8 mouse cellular contexts compared by ENCODE assay signal in the genomic region with DNA sequence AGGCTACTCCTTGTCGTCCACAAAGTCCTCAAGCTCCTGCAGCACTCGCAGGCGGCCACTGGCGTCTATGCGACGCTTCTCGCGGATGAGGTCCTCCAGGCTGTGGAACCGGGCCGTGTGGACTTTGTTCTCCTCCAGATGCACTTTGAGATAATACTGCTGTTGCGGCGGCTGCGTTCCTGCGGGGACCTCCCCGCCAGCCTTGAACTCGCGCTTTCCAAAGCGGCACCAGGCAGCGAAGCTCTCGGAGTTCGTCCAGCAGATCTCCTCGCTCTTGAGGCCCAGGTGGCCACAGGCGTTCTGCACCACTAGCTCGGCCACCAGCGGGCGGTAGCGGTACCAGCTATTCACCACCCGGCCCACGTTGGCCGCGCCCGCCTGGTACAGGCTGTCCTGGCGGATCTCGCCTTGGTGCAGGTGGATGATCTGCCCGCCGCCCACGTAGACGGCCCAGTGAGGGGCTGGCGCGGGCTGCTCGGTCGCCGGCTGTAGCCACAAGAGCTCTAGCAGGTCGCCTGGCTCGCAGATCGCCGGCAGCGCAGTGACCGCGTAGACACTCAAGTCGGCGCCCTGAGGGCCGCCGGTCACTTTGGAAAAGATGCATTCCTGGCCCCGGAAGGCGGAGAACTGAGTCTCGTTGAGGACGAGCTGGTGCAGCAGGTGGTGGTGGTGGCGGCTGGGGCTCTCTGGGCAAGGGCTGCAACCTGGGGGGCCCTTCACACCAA. TPM values are rescaled to one million over a fixed set of nuclear protein-coding genes. Genes with fewer than 3 reads are reported as not detected.
DNase-seq lines count a peak whose midpoint lies in the region; ATAC-seq and TF ChIP-seq lines count a peak whose summit lies in the region.

No protein-coding gene starts in this region.

- peaks cover 47% of the 10 kb centered on the region for H3K27me3 ChIP-seq in megakaryocyte, embryonic 14.5 days (replicated peaks)
- no peaks in the 10 kb centered on the region for H3K27me3 ChIP-seq in forebrain, embryonic 15.5 days
- peaks cover 38% of the 10 kb centered on the region for H3K27me3 ChIP-seq in liver, embryonic 14.5 days (ENCODE audit: control insufficient read depth, insufficient read depth, low read length)
- no peaks in the 10 kb centered on the region for H3K27me3 ChIP-seq in neural tube, embryonic 15.5 days (replicated peaks)

- peak; percentile 79 to 80 for DNase-seq in heart, postnatal 10 days
- peak; percentile 83 to 90 for DNase-seq in kidney, postnatal 4 days
- no peak for DNase-seq in liver, embryonic 14.5 days (ENCODE audit: low read depth in 3 of 3, low spot score in 3 of 3)
- peak; percentile 66 to 75 for DNase-seq in urinary bladder, postnatal 4 days (ENCODE audit: low spot score in 2 of 2)

- peak; percentile 51 for TF ChIP-seq CTCF in liver, embryonic 14.5 days (IDR thresholded peaks at IDR 0.05; ENCODE audit: low read depth)

- peaks cover 29% of the 10 kb centered on the region for H3K9me3 ChIP-seq in megakaryocyte, embryonic 14.5 days
- no peaks in the 10 kb centered on the region for H3K9me3 ChIP-seq in forebrain, embryonic 15.5 days
- H3K9me3 ChIP-seq in liver, embryonic 14.5 days (ENCODE audit: control insufficient read depth, low read length) = no peaks in the 10 kb centered on the region
- no peaks in the 10 kb centered on the region for H3K9me3 ChIP-seq in neural tube, embryonic 15.5 days (replicated peaks)

- no peak for TF ChIP-seq EP300 in liver, embryonic 14.5 days (IDR thresholded peaks at IDR 0.05; ENCODE audit: low read depth)

- peak overlapping the region; percentile 76 for H3K4me2 ChIP-seq in forebrain, embryonic 15.5 days (replicated peaks)
- H3K4me2 ChIP-seq in liver, embryonic 14.5 days (ENCODE audit: low read depth) = peak overlapping the region; percentile 43
- peak overlapping the region; percentile 92 for H3K4me2 ChIP-seq in neural tube, embryonic 15.5 days

- peak overlapping the region; percentile 56 for H3K4me3 ChIP-seq in megakaryocyte, embryonic 14.5 days (replicated peaks)
- H3K4me3 ChIP-seq in forebrain, embryonic 15.5 days = peak overlapping the region; percentile 75
- H3K4me3 ChIP-seq in liver, embryonic 14.5 days (ENCODE audit: insufficient read depth in 1 of 2, low read depth in 2 of 2, low read length in 2 of 2) = peak overlapping the region; percentile 1 to 31; a peak in 3 of 4 replicates
- H3K4me3 ChIP-seq in neural tube, embryonic 15.5 days (replicated peaks) = peak overlapping the region; percentile 78

- peaks cover 29% of the 10 kb centered on the region for H3K4me1 ChIP-seq in megakaryocyte, embryonic 14.5 days
- H3K4me1 ChIP-seq in forebrain, embryonic 15.5 days = peaks cover 39% of the 10 kb centered on the region
- no peaks in the 10 kb centered on the region for H3K4me1 ChIP-seq in liver, embryonic 14.5 days (replicated peaks; ENCODE audit: control insufficient read depth in 2 of 2, insufficient read depth in 2 of 2, low read length in 1 of 2)
- H3K4me1 ChIP-seq in neural tube, embryonic 15.5 days = peaks cover 32% of the 10 kb centered on the region

- peak overlapping the region; percentile 56 for H3K9ac ChIP-seq in forebrain, embryonic 15.5 days (replicated peaks)
- no peak overlapping the region for H3K9ac ChIP-seq in liver, embryonic 14.5 days (replicated peaks)
- peak overlapping the region; percentile 78 for H3K9ac ChIP-seq in neural tube, embryonic 15.5 days (replicated peaks)

- ATAC-seq in megakaryocyte, adult 5-6 weeks (ENCODE audit: poor library complexity, severe bottlenecking) = no peak
- ATAC-seq in forebrain, embryonic 15.5 days (replicated peaks) = peak; percentile 15
- no peak; the same call in 1 of the 2 replicates for ATAC-seq in liver, embryonic 14.5 days (ENCODE audit: insufficient read depth)
- peak; percentile 25; the same call in 1 of the 2 replicates for ATAC-seq in neural tube, embryonic 15.5 days (ENCODE audit: low FRiP score)

- intact Hi-C loops in heart, postnatal 10 days (cut with DNase I) = loop anchor here (5.0 to 10.0 kb wide), 2 partner anchors 167 to 545 kb away; no protein-coding TSS in a partner anchor

- peak overlapping the region; percentile 82; the same call in 1 of the 2 replicates for H3K27ac ChIP-seq in forebrain, embryonic 15.5 days (replicated peaks)
- no peak overlapping the region for H3K27ac ChIP-seq in liver, embryonic 14.5 days
- H3K27ac ChIP-seq in neural tube, embryonic 15.5 days (replicated peaks) = peak overlapping the region; percentile 86; the same call in 1 of the 2 replicates

- under 1% methylated on average over 59 of the region's 59 CpGs for WGBS in forebrain, embryonic 15.5 days
- under 1% methylated on average over 59 of the region's 59 CpGs for WGBS in liver, embryonic 14.5 days (ENCODE audit: insufficient replicate concordance)
- WGBS in neural tube, embryonic 15.5 days = 2% methylated on average over 59 of the region's 59 CpGs

- H3K36me3 ChIP-seq in megakaryocyte, embryonic 14.5 days (replicated peaks; ENCODE audit: low read length) = no peaks in the 10 kb centered on the region
- H3K36me3 ChIP-seq in forebrain, embryonic 15.5 days = no peaks in the 10 kb centered on the region
- no peaks in the 10 kb centered on the region for H3K36me3 ChIP-seq in liver, embryonic 14.5 days (replicated peaks; ENCODE audit: control insufficient read depth, insufficient read depth, low read depth)
- no peaks in the 10 kb centered on the region for H3K36me3 ChIP-seq in neural tube, embryonic 15.5 days

RNA-seq across cellular contexts. Expression of a gene that starts 1.8 kb away (rescaled TPM):
- not detected in 2 replicates for polyA plus RNA-seq in megakaryocyte, embryonic 14.5 days (2012; ENCODE audit: insufficient read depth, low replicate concordance)
- 0.07 TPM in 1 of 2 replicates, not detected in the other for total RNA-seq in megakaryocyte, adult 5-6 weeks (2015)
- not detected in 2 replicates for total RNA-seq in megakaryocyte, adult 5-6 weeks (2017)
- 86.6 and 100 TPM in 2 replicates for polyA plus RNA-seq in forebrain, embryonic 15.5 days (2015; fragmentation: Nextera tagmentation; extraction: Ambion mirVana)
- 1 to 10 TPM; 1.4 to 2.2 TPM for total RNA-seq in heart, postnatal 10 days (2021)
- polyA plus RNA-seq in liver, embryonic 14.5 days (2012; rRNA removed) = 0.27 and 0.47 TPM in 2 replicates
- 0.79 and 1.00 TPM in 2 replicates for polyA plus RNA-seq in liver, embryonic 14.5 days (2014; fragmentation: Nextera tagmentation; extraction: Ambion mirVana)
- 45.6 and 57.8 TPM in 2 replicates for polyA plus RNA-seq in neural tube, embryonic 15.5 days (2015; fragmentation: Nextera tagmentation; extraction: Ambion mirVana)

Comparison
In these comparisons a context has a peak if more than half of its experiments do, and no peak if none do; other contexts are left out.
1. H3K4me3 ChIP-seq: peak in every context shown above with its lines; median percentile 78 in neural tube, embryonic 15.5 days; 75 in forebrain, embryonic 15.5 days; 56 in megakaryocyte, embryonic 14.5 days; 16 in liver, embryonic 14.5 days.
2. ATAC-seq: peak in forebrain, embryonic 15.5 days (single experiment) and neural tube, embryonic 15.5 days (single experiment); none in megakaryocyte, adult 5-6 weeks (single experiment) and liver, embryonic 14.5 days (single experiment).
3. DNase-seq: peak in heart, postnatal 10 days (2 of 2), kidney, postnatal 4 days (2 of 2) and urinary bladder, postnatal 4 days (2 of 2); none in liver, embryonic 14.5 days (0 of 3).
4. RNA of a gene that starts 1.8 kb away (polyA plus RNA-seq): 86.6 to 100 TPM in forebrain, embryonic 15.5 days and 45.6 to 57.8 TPM in neural tube, embryonic 15.5 days; 0.27 to 1.00 TPM in liver, embryonic 14.5 days and not detected in megakaryocyte, embryonic 14.5 days; every median in the first group is over 10 times any median in the second.
5. Peak in every context shown above with its lines, with median percentiles within 50 percentile points of each other: H3K4me2 ChIP-seq.